Mouse (Mus musculus): ENCODE measurements around the gene Vmn1r224.

Gene Vmn1r224

GRCm38 (mm10) chr17:20413846-20414245 lies at the start of gene Vmn1r224:
TSS of gene Vmn1r224 (plus strand) at chr17:20414146.
- DNase-seq (ENCODE audit: low read depth, low spot score) = no peak
- no peaks in the 10 kb centered on the region for H3K36me3 ChIP-seq (ENCODE audit: control insufficient read depth, insufficient read depth, low read length, poor library complexity, severe bottlenecking)
- H3K27me3 ChIP-seq (ENCODE audit: control insufficient read depth, insufficient read depth, low read length, poor library complexity, severe bottlenecking) = no peaks in the 10 kb centered on the region

GRCm38 (mm10) chr17:20399105-20399504 lies 14.8 kb upstream of the Vmn1r224 start:
- DNase-seq (ENCODE audit: low read depth, low spot score) = no peak
- no peaks in the 10 kb centered on the region for H3K36me3 ChIP-seq (ENCODE audit: control insufficient read depth, insufficient read depth, low read length, poor library complexity, severe bottlenecking)

GRCm38 (mm10) chr17:20439263-20439662 lies 25.3 kb downstream of the Vmn1r224 start:
- DNase-seq (ENCODE audit: low read depth, low spot score) = no peak
- no peaks in the 10 kb centered on the region for H3K27me3 ChIP-seq (ENCODE audit: control insufficient read depth, insufficient read depth, low read length, poor library complexity, severe bottlenecking)

More at GRCm38 (mm10) chr17:20399105-20399504, 14.8 kb upstream of the Vmn1r224 start:
- no peaks in the 10 kb centered on the region for H3K27me3 ChIP-seq (ENCODE audit: control insufficient read depth, insufficient read depth, low read length, poor library complexity, severe bottlenecking)

DNA sequence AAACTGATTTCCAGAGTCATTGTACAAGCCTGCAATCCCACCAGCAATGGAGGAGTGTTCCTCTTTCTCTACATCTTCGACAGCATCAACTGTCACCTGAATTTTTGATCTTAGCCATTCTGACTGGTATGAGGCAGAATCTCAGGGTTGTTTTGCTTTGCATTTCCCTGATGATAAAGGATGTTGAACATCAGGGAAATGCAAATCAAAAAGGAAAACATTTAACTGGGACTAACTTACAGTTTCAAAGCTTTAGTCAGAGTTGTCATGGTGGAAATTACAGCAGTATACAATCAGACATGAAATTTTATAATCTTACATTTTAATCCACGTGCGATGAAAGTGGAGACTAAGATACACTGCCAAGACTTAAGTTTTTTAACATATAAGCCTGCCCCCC lies 59.4 kb downstream of the Vmn1r224 start:
- Histone ChIP-seq H3K36me3 (ENCODE audit: control insufficient read depth, insufficient read depth, low read length, poor library complexity, severe bottlenecking) (no peaks in the 10 kb centered on the region), H3K27me3 (ENCODE audit: control insufficient read depth, insufficient read depth, low read length, poor library complexity, severe bottlenecking) (no peaks in the 10 kb centered on the region)
- DNase-seq (ENCODE audit: low read depth, low spot score) = no peak

More at GRCm38 (mm10) chr17:20439263-20439662, 25.3 kb downstream of the Vmn1r224 start:
- no peaks in the 10 kb centered on the region for H3K36me3 ChIP-seq (ENCODE audit: control insufficient read depth, insufficient read depth, low read length, poor library complexity, severe bottlenecking)

Data from splenic B cell, adult 2 months (primary cell).